Mouse (Mus musculus): ENCODE data around the gene Stard3. TPM values are rescaled to one million over a fixed set of nuclear protein-coding genes. Genes with fewer than 3 reads are reported as not detected.

The Stard3 gene
- total RNA-seq, 1 experiment from 2014 or later = 21.5 TPM

DNA sequence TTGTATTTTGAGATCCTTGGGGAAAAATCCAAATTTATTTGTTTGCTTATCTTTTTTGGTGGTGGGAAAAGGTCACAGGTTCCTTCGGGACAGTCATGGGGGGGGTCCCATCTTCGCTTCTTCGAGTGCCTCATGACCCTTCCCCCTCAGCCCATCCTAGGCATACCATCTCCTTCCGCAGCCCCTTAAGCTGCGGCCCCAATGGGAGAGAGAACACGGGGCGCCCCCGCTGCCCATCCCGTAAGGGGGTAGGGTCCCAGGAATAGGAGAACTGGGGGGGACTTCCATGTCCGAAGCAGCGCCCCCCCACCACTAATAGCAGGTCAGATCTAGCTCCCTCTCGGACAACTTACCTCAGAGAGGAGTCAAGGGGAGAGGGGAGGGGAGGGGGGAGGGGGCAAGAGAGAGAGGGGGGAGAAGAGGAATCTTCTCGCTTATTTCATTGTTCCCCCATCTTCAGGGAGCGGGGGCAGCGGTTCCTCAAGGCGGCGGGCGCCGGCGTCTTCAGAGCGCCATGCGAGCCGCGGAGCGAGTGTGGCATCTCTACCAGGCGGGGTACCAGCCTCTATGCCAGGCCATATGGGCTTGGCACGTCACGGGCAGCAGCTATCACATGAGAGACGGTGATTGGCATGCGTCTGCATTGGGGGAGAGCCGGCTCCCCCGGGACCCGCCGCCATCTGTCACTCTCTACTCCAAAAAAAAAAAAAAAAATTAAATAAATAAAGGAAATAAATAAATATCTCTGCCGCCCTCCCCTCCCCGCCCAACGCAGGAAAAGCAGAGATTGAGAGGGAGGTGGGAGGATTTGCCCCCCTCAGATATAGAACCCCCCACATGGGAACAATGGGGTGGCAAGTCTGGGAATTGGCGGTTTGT lies 28.8 kb upstream of the Stard3 start, which contains the start of gene Neurod2:
Gene Neurod2 (minus strand): TSS at position 568 of the 879 bp plus-strand sequence.
- no peak for DNase-seq

- DNase-seq = no peak
These were observed 28.0 kb upstream of the Stard3 start for GRCm38 (mm10) chr11:98329960-98330744.

GRCm38 (mm10) chr11:98330745-98331204 lies 27.4 kb upstream of the Stard3 start:
- no peak for DNase-seq

- no peak for DNase-seq
These were observed 26.8 kb upstream of the Stard3 start for GRCm38 (mm10) chr11:98331401-98331800.

DNA sequence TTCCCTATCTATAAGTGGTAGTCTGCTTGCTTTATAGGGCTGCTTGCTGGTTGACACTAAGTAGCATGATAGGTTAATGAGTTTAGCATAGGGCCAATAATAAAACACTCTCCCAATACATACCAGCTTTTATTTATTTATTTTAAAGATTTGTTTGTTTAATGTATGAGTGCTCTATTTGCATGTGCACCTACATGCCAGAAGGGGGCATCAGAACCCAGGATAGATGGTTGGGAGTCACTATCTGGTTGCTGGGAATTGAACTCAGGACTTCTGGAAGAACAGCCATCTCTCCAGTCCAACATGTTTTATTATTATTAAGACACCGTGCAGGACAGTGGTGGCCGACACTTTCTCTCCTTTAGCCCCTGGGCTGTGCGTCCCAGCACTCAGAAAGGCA lies 26.0 kb upstream of the Stard3 start:
- DNase-seq = no peak

DNA sequence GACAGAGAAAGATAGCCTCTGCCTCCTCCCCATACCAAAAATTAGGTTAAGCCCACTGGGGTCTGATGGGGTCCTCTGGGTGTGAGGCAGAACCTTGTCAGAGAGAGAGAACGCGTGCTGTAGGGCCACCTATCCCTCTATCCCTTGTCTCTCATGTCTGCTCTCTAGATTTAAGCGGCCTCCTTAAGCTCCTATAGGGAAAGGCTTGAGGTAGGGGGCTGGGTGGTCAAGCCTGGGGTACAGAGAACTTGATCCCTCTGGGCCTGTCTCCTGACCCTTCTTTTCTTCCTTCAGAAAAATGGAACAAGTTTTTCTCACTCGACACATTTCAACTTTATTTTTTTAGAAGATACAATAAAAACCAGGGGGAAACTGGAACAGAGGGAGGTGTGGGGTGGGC lies 25.3 kb upstream of the Stard3 start:
- DNase-seq = no peak

GRCm38 (mm10) chr11:98333263-98333696 lies 24.9 kb upstream of the Stard3 start:
- DNase-seq = no peak

DNA sequence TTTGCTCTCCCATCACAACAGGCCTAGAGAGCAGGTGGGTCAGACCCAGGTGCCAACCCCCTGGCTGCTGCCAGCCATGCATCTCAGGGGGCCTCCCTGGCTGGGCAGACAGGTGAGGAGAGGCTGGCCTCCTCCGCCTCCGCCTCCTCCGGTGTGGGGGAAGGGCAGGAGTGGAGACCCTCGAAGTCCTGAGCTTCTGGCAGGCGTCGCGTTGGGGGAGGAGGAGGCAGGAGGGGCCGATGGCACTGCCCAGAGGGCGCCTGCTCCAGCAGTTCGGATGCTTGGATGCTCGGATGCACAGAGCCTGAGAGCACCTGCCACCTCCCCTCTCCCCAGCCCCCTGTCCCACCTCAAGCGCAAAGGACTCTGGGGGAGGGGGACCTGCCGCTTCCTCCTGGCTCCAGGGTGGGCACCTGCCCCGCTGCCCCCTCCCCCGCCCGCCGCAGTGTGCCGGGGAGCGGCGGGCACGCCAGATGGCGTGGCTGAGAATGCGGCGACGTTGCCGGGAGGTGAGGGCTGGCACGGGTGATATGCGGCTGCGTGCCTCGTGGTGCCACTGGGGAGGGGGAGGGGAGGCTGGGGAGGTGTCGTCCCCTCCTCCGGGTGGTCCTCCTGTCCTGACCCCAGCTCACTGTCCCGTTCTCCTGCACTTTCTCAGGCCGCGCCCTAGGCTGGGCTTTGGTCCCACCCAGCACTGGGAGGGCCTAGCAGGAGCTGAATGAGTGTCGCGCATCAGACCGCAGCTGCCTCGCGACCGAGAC lies 24.0 kb upstream of the Stard3 start:
- DNase-seq = no peak

- DNase-seq = no peak
These were observed 22.9 kb upstream of the Stard3 start for GRCm38 (mm10) chr11:98335250-98335649.

- no peak for DNase-seq
These were observed 21.7 kb upstream of the Stard3 start for GRCm38 (mm10) chr11:98336245-98337107.

GRCm38 (mm10) chr11:98338507-98338961 lies 19.6 kb upstream of the Stard3 start:
- peak; percentile 65 for DNase-seq

- no peak for DNase-seq
These were observed 19.1 kb upstream of the Stard3 start for GRCm38 (mm10) chr11:98339071-98339501.

GRCm38 (mm10) chr11:98339679-98340287 lies 18.4 kb upstream of the Stard3 start:
- DNase-seq = no peak

GRCm38 (mm10) chr11:98340597-98340996 lies 17.6 kb upstream of the Stard3 start:
- DNase-seq = no peak

GRCm38 (mm10) chr11:98341174-98341573 lies 17.0 kb upstream of the Stard3 start:
- no peak for DNase-seq

DNA sequence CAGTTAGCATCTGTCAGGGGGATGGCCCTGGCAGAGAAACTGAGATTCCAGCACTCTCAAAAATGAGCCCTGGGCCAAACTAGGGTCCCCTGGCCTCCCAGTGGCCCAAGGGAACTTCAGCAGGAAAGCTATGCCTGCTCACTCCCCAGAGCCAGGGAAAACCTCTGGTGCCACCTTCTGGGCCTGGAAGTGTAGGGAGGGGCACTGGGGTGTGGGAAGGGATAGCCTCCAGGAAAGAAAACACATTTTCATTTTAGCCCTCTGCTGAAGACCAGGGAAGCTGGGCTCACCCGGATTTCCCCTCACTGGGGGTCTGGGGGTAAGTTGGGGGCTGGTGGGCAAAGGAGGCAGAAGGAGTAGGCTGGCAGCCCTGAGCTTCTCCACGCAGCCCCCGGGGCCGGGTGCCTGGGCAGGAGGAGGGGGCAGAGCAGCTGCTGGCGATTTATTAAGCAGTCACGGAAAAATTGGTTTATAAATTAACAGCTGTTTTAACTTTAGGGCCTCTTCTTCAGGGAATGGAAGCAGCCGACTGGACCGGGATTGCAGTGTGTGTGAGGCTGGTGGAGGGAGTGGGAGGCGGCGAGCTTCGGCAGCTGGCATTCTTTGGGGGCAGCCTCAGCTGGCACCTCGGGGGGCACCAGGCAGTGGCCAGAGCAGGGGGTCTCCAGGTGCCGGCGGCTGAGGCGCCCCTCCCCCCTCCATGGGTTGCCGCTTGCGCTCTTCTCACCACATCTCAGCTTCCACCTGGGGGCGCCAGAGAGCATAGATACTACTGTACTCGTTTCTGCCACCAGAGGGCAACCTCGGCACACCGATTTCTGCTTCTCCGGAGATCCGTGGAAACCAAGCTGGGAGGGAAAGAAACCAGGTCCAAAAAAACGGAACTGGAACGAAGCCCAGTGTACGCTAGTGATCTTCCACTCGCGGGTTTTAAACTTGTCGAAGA lies 15.9 kb upstream of the Stard3 start:
- DNase-seq = peak; percentile 94

GRCm38 (mm10) chr11:98345253-98345652 lies 12.9 kb upstream of the Stard3 start:
- peak; percentile 87 for DNase-seq

- no peak for DNase-seq
These were observed 12.0 kb upstream of the Stard3 start for GRCm38 (mm10) chr11:98346168-98346567.

GRCm38 (mm10) chr11:98347385-98348082 lies 10.6 kb upstream of the Stard3 start:
- DNase-seq = no peak
